Mouse (Mus musculus): ENCODE data around the gene Vps54.
A peak's percentile ranks its signal among the peaks of the same experiment; 100 is the strongest.
"Not testable (repeated sequence)": the region's sequence is repeated elsewhere in the genome, so short reads cannot be mapped to it uniquely, and the experiment has no call there.

Vps54 gene

GRCm38 (mm10) chr11:21239021-21239661 is at the start of gene Vps54:
TSS of gene Vps54 (plus strand) at chr11:21239281.
- DNase-seq (ENCODE audit: low read depth, low spot score): no peak

GRCm38 (mm10) chr11:21191821-21192220 is 47.3 kb upstream of the Vps54 start:
- not testable (repeated sequence) for DNase-seq (ENCODE audit: low read depth, low spot score)

DNA sequence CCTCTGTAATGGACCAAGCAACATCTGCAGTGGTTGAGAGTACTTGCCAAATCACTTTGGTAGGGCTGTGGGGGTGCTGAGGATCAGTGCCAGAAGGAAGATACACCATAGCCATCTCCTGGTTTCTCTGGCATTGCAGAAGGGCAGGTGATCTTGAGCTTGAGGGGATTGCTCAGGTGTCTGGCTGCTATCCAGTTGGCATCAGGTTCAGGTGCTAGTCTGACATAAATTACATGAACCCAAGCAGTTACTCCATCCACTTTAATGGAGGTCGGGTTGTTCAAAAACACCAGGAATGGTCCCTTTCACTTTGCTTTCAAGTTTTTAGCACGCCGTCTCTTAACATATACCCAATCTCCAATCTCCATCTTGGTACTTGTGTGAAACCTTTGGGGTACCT is 44.2 kb upstream of the Vps54 start:
- no peak for DNase-seq (ENCODE audit: low read depth, low spot score)

- DNase-seq (ENCODE audit: low read depth, low spot score): no peak
These were observed 30.0 kb upstream of the Vps54 start for GRCm38 (mm10) chr11:21209046-21209445.

DNA sequence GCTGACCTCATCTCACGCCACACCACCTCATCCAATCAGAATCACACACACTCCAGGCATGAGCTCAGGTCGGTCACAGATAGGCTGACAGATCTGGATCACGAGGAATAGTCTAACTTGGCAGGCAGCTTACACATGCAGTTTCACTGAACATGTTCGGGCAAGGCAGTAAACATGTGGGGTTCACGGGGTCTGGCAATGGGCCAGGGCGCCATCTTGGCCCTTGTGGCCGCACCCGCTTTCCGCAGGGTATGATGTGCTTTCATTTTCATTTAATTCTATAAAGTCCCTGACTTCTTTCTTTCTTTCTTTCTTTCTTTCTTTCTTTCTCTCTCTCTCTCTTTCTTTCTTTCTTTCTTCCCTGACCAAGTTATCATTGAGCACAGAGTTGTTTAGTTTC is 29.4 kb upstream of the Vps54 start:
- DNase-seq (ENCODE audit: low read depth, low spot score): not testable (repeated sequence)

- no peak for DNase-seq (ENCODE audit: low read depth, low spot score)
These were observed 21.7 kb upstream of the Vps54 start for GRCm38 (mm10) chr11:21217419-21217818.

GRCm38 (mm10) chr11:21219281-21219680 is 19.8 kb upstream of the Vps54 start:
- DNase-seq (ENCODE audit: low read depth, low spot score): no peak

DNA sequence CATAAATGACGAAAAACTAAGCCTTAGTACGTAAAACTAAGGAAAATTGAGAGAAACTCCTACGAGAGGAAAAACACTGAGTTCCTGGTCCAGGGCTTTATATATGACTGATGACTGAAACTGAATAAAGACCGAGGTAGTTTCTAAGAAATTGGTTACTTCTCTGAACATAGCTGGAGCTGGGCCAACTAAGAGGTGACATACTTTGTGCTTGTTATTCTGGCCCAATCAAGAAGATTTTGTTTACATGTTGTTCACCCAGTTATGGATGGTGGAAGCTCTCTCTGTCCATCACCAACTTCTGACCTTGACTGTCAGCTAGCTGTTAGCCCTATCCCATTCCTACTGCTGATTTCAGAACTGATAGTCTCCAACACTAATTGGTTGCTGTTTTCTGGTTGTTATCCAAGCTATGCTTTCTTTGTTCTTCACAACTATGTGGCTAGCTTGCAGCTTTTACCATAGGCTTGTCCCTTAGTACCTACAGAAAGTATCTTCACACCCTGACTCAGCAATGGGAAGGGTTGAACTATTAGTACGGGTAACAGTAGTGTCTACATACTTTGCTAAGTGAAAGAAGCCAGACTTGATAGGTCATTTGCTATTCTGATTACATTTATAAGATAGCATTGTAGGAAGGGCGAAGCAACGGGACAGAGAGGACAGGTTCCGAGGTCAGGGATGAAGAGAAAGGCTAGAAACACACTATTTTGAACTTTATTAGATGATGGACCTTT is 19.1 kb upstream of the Vps54 start:
- DNase-seq (ENCODE audit: low read depth, low spot score): no peak

DNA sequence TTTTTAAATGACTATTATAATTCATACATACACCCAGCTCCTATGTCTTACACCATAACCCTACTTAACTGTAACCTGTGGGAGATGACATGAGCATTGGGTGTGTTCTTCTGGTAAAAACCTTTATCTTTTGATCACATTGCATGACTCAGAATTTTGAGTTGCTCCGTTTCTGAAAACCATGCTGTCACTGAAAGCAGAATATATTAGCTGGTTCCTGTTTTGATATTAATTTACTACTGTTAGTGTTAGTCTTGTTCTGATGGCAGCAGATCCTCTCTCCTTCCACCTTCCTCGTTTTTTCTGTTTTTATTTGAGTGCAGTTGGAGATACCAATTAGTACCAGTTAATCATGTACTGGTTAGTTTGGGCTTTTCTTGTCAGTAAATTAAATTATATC is 18.3 kb upstream of the Vps54 start:
- no peak for DNase-seq (ENCODE audit: low read depth, low spot score)

DNA sequence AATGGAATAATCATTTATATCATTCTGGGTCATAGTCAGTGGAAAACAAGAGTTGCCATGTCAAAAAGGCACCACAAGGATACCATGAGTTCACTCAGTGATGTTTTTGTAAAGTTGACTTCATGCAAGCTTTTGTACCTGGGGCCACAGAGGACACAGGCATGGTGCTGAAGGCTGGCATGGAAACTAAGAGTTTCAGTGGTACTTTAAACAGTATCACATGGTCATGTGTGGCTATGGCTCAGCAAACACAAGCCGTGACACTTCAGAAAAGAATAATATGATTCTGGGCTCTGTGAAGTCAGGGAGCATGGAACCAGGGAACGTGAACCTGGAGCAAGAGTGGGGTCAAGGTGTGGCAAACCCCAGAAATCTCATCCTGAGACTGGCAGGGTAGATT is 17.7 kb upstream of the Vps54 start:
- DNase-seq (ENCODE audit: low read depth, low spot score): no peak

GRCm38 (mm10) chr11:21222606-21223207 is 16.4 kb upstream of the Vps54 start:
- no peak for DNase-seq (ENCODE audit: low read depth, low spot score)

- no peak for DNase-seq (ENCODE audit: low read depth, low spot score)
These were observed 15.5 kb upstream of the Vps54 start for GRCm38 (mm10) chr11:21223539-21223938.

DNA sequence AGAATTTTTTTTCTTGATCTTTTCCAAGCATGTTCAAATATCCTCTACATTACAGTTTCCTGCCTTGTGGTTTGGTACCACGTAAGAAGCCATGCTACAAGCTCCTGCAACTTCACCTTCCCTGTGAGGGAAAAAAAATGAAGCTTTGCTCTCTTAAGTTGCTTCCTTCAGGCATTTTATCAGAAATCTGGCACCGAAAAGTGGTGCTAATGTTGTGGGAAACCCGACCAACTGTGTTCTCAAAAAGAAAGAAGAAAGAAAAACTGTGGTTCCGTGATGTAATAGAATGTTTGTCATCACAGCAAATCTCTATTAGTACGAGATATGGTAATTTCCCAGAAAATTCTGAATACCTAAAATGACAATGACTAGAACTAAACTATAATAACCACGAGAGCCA is 15.0 kb upstream of the Vps54 start:
- DNase-seq (ENCODE audit: low read depth, low spot score): no peak

DNA sequence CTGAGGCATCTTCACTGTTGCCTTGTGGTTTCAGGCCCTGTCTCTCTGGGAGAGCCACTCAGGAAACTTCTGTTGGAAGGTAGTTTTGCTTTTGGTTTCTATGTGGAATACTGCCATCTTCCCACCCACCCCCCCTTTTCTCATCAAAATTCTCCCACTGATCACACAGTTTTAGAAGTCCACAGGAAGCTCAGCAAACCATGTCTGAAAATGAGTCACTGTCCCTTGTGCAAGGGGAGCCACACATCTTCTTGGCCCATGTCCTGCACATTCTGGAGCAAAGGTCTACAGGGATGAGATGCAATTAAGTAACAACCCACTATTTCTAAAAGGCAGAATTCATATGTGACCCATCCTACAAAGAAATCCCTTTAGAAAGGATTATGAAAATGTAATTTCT is 14.6 kb upstream of the Vps54 start:
- peak; percentile 36 for DNase-seq (ENCODE audit: low read depth, low spot score)

DNA sequence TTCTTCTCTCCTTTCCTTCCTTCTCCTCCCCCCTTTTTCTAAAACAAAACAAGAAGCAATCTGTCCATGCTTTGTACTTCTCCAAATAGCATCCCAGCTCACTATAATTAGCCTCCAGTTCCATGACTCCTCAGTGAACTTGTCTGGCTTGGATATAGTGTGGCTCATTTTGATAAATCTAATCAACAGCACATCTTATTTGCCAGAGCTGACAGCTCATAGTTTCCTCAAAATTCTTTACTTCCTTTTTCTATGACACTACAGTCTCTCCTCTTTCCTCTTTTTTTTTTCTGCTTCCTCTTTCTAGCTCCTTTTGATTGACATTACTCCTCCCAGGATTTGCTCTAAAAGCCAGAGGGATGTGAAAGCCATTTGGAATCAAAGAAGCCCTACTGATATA is 14.1 kb upstream of the Vps54 start:
- peak; percentile 18 for DNase-seq (ENCODE audit: low read depth, low spot score)

- DNase-seq (ENCODE audit: low read depth, low spot score): no peak
These were observed 3.7 kb upstream of the Vps54 start for GRCm38 (mm10) chr11:21235381-21235780.

GRCm38 (mm10) chr11:21235821-21236220 is 3.3 kb upstream of the Vps54 start:
- no peak for DNase-seq (ENCODE audit: low read depth, low spot score)

GRCm38 (mm10) chr11:21236996-21237395 is 2.1 kb upstream of the Vps54 start:
- no peak for DNase-seq (ENCODE audit: low read depth, low spot score)

GRCm38 (mm10) chr11:21237474-21238278 is 1.4 kb upstream of the Vps54 start:
- no peak for DNase-seq (ENCODE audit: low read depth, low spot score)

DNA sequence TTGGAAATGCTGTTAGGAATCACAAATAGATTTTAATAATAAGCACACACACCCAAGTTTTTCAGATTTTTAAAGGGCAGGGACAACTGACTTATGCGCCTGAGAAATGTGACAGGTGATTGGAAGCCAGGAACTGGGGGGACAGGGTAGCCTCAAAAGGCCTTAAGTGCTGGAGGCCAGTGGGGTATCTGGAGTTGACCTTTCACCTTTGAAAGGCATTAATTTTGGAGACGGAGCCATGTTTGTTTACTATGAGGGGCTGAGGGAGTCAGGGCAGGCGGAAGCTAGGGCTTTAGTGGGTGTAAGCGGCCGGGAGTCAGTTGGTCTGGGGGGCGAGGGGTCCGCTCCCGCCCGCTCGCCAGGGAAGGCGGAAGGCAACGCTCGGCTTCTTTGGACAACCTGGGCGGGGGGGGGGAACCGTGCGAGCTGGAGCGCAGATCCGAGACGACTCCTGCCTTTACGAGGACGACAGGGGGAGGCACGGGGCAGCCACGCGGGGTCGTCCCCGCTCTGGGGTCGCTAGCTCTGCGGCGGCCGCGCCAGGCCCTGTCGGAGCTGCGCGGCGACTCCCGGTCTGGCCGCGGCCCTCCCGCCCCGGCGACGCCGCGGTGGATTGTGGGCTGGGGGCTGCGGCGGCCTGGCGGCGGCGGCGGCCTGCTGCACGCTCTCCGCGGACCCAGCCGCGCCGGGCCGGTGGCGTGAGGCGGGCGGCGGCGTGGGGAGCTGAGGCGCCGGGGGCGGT is 631 bp upstream of the Vps54 start:
- DNase-seq (ENCODE audit: low read depth, low spot score): no peak

GRCm38 (mm10) chr11:21239763-21240509 is 855 bp downstream of the Vps54 start:
- DNase-seq (ENCODE audit: low read depth, low spot score): no peak

All from skeletal muscle tissue, adult 2 months (tissue).